Mouse (Mus musculus) c-Kit-positive CD71-negative TER-119-negative erythroid progenitor cells, embryonic 14.5 days (primary cell): Measurements from ENCODE around the gene Serpine2.

Experiments used
- DNase-seq: peaks from one replicate; pipeline ENCODE4 v3.0.0-alpha.2; 2013; ENCODE audit warnings: low read depth

Serpine2 gene

DNA sequence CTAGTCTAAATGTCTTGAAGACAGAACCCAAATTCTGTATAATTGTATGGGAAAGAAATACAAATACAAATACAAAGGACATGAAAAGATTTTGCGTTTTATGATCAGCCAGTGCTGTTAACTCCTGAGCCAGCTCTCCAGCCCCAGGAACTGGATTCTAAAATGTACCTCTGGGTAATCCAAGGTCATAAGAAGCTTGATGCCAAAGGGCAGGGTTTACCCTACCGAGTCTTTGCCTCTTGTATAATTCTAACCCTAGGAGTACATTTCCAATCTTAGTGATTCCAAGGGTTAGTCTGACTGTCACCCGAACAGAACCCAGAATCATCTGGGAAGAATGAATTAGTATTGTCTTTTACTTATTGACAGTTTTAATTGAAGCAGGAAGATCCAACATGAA lies 45.5 kb downstream of the Serpine2 start:
- no peak for DNase-seq

GRCm38 (mm10) chr1:79809447-79809846 lies 51.5 kb downstream of the Serpine2 start:
- no peak for DNase-seq

GRCm38 (mm10) chr1:79806865-79807264 lies 54.1 kb downstream of the Serpine2 start:
- no peak for DNase-seq

DNA sequence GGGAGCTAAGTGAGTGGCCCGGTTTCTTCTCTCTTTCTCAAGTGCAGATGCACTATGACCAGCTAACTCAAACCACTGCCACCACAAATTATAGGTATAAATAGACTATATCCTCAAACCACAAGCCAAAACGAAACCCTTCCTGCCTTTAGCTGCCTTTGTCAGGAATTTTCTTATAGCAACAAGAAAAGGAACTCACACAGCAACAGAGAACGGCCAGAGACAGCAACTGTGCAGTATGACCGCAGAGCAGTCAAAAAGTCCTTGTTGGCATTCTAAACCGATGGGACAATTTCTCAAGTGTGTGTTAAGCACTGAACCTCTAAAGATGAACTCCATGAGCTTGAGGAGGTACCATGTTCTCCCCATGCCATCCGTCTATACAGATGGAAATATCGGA lies 57.4 kb downstream of the Serpine2 start:
- DNase-seq, result no peak

- no peak for DNase-seq
These were observed 58.0 kb downstream of the Serpine2 start for GRCm38 (mm10) chr1:79802858-79803427.

- DNase-seq, result no peak
These were observed 63.9 kb downstream of the Serpine2 start for GRCm38 (mm10) chr1:79797084-79797483.

DNA sequence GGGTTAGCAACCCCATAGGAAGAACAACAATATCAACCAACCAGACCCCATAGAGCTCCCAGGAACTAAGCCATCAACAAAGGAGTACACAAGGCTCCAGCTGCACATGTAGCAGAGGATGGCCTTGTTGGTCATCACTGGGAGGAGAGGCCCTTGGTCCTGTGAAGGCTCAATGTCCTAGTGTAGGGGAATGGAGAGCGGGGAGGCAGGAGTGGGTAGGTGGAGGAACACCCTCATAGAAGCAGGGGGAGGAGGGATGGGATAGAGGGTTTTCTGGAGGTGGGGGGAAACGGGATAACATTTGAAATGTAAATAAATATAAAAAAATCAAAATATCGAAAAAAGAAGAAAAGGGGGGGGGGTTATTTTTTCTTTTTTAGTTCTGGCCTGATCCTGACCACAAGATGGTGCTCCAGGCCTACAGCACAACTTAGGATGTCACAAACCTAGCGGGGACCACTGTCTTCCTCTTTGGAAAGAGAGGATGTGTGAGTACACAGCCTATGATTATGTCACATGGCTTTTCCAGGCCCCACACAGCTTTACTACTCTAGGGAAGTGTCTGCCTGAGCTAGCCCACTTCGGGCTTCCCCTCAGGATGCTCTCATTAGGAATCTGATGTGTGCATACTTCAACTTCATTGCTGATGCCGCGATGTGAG lies 74.6 kb downstream of the Serpine2 start:
- DNase-seq, result no peak

DNA sequence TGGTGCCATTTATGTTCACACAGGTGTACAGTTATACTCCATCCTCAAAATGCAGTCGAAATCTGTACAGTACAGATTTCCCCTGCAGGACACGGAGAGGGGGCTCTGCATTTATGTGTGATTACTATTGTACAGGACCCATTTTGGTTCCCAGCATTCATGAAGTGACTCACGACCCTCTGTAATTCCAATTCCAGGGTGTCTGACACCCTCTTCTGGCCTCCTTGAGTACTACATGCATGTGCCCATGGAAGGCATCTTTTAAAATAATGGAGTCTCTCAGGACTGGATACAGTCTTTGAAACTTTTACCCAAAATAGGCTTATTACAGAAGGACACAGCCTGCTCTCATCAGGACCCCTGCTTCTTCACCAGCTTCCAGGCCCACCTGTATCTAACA lies 78.5 kb downstream of the Serpine2 start:
- no peak for DNase-seq

DNA sequence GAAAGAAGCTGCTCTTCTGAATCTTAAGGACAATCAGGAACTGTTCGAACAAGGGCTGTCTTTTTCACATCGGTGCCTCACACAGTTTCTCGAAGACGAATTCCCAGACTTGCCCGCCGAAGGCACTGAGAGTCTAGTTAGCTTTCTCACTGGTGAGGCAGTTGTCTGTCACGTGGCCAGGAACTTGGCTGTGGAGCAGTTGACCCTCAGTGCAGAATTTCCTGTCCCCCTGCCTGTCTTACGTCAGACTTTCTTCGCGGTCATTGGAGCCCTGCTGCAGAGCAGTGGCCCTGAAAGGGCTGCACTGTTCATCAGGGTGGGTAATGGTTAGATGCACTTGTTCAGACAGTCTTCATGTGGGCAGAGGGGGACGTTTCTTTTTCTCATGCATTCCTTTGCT lies 83.0 kb downstream of the Serpine2 start:
- no peak for DNase-seq

DNA sequence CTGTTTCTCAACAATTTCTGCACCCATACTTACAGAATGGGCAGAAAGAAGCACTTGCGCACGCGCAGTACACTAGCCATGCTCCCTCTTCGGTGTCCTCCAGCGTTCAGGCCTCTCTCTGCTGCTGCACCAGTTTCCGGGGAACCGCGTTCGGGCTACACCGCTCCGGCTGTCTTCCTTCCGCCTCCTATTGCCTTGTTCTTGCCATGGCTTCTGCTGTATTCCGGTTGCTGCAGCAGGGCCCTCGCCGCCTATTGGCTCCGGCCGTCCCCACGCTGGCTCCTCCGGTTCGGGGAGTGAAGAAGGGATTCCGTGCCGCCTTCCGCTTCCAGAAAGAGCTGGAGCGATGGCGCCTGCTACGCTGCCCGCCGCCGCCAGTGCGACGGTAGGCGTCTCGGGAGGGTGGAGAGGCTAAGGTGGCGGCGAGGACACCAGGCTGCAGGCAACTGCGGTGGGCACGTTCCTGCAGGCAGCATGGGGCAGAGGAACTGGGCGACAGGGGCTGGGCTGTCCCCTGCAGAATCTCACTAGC lies 85.0 kb downstream of the Serpine2 start, which contains the start of the genes Mrpl44 and Wdfy1:
Gene Mrpl44 (plus strand): TSS at position 92 of the 532 bp plus-strand sequence.
Gene Wdfy1 (minus strand): TSS at position 217 of the 532 bp plus-strand sequence.
- peak; percentile 90 for DNase-seq

GRCm38 (mm10) chr1:79774164-79774780 lies 86.7 kb downstream of the Serpine2 start:
- no peak for DNase-seq

- DNase-seq, result no peak
These were observed 92.7 kb downstream of the Serpine2 start for GRCm38 (mm10) chr1:79768231-79768630.

DNA sequence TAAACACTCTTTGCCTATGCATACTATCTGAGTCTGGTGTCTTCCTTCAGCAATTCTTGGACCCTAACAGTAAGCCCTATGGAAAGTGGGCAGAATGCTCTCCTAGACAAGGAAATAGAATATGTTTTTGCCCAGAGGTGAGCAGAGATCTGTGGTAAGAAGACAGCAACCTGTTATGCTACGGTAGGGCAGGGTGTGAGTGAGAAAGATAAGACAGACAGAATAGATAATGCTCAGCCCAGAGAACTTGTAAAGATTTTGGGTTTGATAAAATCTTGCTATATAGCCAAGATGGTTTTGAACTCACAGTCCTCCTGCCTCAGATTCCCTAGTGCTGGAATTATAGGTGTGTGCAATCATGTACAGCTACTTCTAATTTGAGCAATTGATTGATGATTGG lies 96.5 kb downstream of the Serpine2 start:
- no peak for DNase-seq

- DNase-seq, result no peak
These were observed 96.9 kb downstream of the Serpine2 start for GRCm38 (mm10) chr1:79764031-79764430.

DNA sequence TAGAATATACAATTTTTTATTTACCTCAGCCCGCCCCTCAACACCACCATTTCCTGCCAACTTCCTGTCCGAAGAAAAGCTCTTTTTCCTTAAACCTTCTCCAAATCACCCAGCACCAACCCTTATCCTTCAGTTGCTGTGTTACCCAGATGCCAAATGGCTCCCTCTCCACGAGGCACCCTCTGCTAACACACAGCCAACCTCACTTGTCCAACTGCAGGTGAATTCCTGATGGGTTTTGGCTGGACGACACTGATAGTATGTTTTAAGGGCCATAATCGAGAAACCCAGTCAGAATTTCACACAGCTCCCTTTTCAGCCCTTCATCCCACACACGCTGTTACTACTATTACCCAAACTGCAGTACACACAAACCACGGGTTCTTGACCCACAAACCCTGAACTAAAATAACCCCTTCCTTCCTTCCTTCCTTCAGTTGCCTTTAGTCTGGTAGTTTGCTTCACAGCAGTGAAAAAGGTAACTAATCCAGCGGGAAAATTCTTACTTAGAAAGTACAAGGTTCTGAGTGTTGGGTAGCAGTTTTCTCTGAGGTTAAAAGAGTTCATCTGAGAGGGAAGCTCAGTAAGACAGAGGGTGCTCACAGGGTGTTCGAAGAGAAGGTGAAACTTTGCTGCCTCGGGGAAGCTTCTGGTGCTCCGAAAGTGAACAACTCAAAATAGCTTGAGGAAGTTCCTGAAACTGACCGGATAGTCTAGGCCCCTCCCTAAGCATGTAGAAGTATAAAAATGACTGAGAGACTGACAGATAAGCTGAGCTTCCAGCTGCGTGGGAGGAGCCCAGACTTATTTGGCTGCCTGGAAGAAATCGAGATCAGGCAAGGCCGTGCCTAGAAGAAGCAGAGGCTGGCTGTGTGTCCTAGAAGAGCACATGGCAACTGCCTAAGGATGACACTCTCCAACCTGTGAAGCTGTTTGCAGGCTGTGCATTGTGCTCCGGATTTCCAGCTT lies 98.4 kb downstream of the Serpine2 start:
- no peak for DNase-seq

DNA sequence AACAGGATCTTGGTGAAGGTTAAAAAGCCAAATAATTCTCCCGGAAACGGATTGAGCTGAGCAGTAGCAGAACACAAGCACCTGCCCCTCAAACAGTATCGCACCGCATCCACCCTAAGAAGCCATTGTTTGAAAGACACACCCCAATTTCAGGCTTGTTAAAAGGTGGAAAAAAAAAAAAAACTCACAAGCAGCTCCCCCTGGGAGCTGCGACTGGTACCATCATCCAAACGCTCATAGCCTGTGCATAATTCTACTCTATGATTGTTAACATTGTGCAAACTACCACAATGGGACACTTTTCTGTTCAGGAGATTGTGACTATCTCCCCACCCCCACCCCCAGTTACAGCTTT lies 99.1 kb downstream of the Serpine2 start:
- DNase-seq, result no peak

DNA sequence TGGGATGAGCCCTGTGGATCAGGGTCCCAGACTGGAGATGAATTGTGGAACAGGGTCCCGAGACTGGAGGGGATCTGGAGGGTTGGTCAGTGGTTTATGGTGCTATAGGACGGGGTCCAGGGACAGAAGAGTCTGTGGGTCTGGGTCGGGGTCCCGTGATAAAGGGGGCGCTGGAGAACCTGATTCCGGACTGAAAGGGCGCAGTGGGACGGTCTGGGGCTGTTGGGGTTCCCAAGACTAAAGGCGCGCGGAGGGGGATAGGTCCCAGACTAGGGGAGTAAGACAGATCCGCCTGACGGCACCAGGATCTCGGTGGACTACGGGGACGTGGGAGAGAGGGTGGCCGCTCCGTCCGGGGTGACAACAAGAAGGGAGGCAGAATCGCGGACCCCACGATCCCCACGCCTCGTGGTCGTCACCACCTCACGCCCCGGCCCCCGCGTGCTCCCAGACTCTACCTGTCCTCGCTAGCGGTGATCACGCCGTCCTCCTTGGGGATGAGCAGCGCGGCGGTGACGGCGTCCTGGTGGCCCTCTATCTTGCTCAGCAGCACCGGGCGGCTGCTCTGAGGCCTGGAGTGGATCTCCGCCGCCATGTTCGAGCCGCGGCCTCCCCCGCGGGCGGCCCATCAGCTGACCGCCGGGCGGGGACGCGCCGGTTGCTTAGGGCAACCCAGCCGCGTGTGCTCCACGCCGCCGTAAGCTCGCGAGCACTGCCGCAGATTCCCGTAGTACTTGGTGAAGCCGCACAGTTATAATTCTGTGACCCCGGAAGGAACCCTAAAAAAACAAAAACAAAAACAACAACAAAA lies 99.7 kb downstream of the Serpine2 start:
- peak; percentile 71 for DNase-seq

GRCm38 (mm10) chr1:79760656-79761055 lies 100.3 kb downstream of the Serpine2 start:
- no peak for DNase-seq

GRCm38 (mm10) chr1:79759436-79759972 lies 101.5 kb downstream of the Serpine2 start:
- DNase-seq, result no peak

- no peak for DNase-seq
These were observed 102.0 kb downstream of the Serpine2 start for GRCm38 (mm10) chr1:79759006-79759405.

- no peak for DNase-seq
These were observed 103.4 kb downstream of the Serpine2 start for GRCm38 (mm10) chr1:79757597-79757996.
